ENCODE assay signal across 9 mouse cellular contexts in genomic region chr4:120161166-120161949, GRCm38 (mm10). TPM values are rescaled to one million over a fixed set of nuclear protein-coding genes. Genes with fewer than 3 reads are reported as not detected.
A peak's percentile ranks its signal among the peaks of the same experiment; 100 is the strongest.
DNase-seq lines count a peak whose midpoint lies in the region; ATAC-seq lines count a peak whose summit lies in the region.
"Had no signal": no experiment of that assay in that cellular context is flagged by ENCODE, and none has a peak within 500 bp of the region (broad histone marks: within the 10 kb centered on the region; RNA-seq: fewer than 3 reads in every experiment).

Gene Edn2, plus strand, starts transcription at chr4:120161206.

- ATAC-seq in monocyte, adult 5-6 weeks (replicated peaks; ENCODE audit: insufficient number of reproducible peaks, low FRiP score, low TSS enrichment, poor library complexity, severe bottlenecking), result no peak

- DNase-seq in thymus, postnatal 25 days, result peak; percentile 11
- no peak for DNase-seq in thymus, postnatal 0 days (ENCODE audit: low spot score)
- peak; percentile 80 to 88 for DNase-seq in heart, adult 18-20 months
- DNase-seq in kidney, adult 9 months, result peak; percentile 91
- DNase-seq in lung, postnatal 4 days, result peak; percentile 85 to 91
- DNase-seq in urinary bladder, postnatal 25 days (ENCODE audit: low spot score), result peak; percentile 72
- DNase-seq in Muller cell, postnatal 12 days (ENCODE audit: inconsistent ontology term), result no peak

RNA-seq across cellular contexts. Expression of gene Edn2, which starts in this region (rescaled TPM):
- polyA plus RNA-seq in thymus, postnatal 0 days (2015; fragmentation: Nextera tagmentation; extraction: Ambion mirVana), result 0.69 and 0.73 TPM in 2 replicates
- total RNA-seq in heart, adult 18-20 months (2021), result not detected
- not detected in 3 replicates for total RNA-seq in monocyte, adult 5-6 weeks (2017)
- total RNA-seq: left cerebral cortex, postnatal 36 days had no signal

Comparison
In these comparisons a context has a peak if more than half of its experiments do, and no peak if none do; other contexts are left out.
1. DNase-seq: peak in thymus, postnatal 25 days (single experiment), kidney, adult 9 months (single experiment), lung, postnatal 4 days (2 of 2) and urinary bladder, postnatal 25 days (single experiment); none in thymus, postnatal 0 days (single experiment) and Muller cell, postnatal 12 days (single experiment).
2. Peak in DNase-seq in heart, adult 18-20 months; RNA of the gene not detected or under 1 TPM.